Mouse (Mus musculus) heart, adult 18-20 months (tissue): ENCODE measurements around the gene Zfand4. TPM values are rescaled to one million over a fixed set of nuclear protein-coding genes. Genes with fewer than 3 reads are reported as not detected.
"Not testable (repeated sequence)": the region's sequence is repeated elsewhere in the genome, so short reads cannot be mapped to it uniquely, and the experiment has no call there.

ENCODE experiments used
- DNase-seq, 2 experiments: peaks; one replicate each; pipeline ENCODE4 v3.0.0; 2021 to 2022; ENCODE audit warnings: mixed read lengths in 1 of 2
- total RNA-seq, 2 experiments: library from RNA; stranded (reverse); gene quantifications; 2 replicates each; pipeline ENCODE4 v1.2.3; 2021

The Zfand4 gene
- total RNA-seq, 2 experiments from 2014 or later = 2.2 to 3.4 TPM

GRCm38 (mm10) chr6:116319259-116319658 is 55.2 kb downstream of the Zfand4 start:
- peak; percentile 12 to 19 for DNase-seq

GRCm38 (mm10) chr6:116326641-116327040 is 62.6 kb downstream of the Zfand4 start:
- no peak for DNase-seq

DNA sequence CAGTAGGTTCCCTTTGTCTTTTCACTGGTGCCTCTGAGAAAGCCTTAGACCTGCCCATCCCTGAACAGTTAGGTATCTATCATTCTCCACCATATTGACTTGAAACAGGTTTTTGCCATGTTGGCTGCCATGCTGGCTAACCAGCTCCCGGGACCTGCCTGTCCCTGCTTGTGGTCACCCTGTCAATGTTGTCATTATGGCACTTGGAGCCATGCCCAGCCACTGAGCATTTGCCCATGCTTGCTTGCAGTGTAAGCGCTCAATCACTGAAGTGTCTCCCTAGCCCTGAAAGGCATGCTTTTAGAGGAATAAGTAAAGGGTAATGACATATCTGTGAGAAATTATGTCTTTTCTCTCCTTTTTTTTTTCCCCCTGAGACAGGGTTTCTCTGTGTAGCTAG is 67.4 kb downstream of the Zfand4 start:
- DNase-seq = no peak

- DNase-seq = no peak
These were observed 73.4 kb downstream of the Zfand4 start for GRCm38 (mm10) chr6:116337466-116337834.

DNA sequence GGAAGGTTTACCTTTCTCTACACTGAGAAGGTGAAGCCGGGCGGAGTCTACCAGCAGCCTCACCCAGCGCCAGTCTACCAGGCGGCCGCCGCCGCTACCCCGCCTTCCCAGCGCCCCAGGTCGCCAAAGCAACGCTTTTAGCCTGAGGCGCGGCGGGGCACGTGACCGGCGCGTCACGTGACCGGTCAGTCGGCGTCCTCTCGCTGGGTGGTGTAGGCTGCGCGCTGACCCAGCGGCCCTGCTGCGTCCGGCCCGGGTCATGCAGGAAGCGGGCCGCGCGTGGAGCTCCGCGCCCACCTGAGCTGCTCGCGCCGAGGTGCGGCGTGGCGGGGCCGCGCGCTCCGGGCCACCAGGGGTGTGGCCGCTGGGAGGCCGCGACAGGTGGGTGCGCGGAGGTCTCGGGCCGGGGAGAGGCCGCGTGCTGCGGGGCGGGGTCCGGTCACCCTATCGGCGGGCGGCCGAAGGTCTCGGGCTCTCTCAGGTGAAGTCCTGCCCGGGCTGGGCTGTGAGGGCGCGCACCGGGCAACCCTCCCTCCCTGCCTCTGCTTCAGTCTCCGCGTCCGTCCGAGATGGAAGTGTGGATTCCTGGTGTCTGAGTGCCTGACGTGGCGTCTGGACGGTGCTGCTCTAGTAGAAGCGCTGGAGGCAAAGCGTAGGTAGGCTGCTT is 73.9 kb downstream of the Zfand4 start, which contains the start of gene March8:
TSS of gene March8 (plus strand) at position 190 of the 667 bp plus-strand sequence.
- DNase-seq = peak; percentile 90 to 95

DNA sequence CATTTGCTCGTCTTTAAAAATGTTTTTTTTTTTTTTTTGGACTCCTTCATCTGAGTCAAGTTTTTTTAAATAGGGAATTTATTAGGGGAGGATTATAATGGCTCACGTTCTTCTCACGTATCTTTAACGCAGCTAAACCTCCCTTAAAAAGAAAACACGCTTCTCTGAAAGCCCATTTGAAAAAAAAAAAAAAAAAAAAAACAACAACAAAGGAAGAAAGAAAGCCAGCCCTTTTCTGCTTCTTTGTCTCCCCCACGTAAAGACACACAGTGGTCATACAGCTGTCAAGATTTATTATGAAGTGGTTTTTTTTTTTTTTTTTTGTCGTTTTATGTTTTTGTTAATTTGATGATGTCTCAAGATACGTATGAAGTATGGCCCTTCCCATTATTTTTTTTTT is 74.5 kb downstream of the Zfand4 start:
- DNase-seq = no peak

DNA sequence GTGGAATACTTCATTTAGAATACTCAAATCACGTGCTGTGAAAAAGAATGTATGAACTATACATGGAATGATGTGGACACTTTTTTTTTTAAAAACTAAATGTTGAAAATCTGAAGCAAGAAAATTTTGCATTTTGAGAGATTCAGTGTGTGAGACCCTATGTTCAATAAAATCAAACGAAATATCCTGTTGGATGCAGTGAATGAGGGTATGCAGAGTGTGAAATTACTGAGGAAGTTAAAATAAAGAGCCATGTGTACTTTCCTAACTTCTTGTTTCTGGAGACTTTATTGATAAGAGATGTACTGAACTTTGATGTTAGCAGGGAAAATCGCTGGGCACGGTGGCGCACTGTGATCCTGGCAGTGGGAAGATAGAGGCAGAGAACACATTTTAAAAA is 75.1 kb downstream of the Zfand4 start:
- DNase-seq = no peak

- DNase-seq = no peak
These were observed 76.5 kb downstream of the Zfand4 start for GRCm38 (mm10) chr6:116340521-116340920.

- no peak for DNase-seq
These were observed 83.9 kb downstream of the Zfand4 start for GRCm38 (mm10) chr6:116347953-116348352.

GRCm38 (mm10) chr6:116349997-116350396 is 86.0 kb downstream of the Zfand4 start:
- DNase-seq = no peak

DNA sequence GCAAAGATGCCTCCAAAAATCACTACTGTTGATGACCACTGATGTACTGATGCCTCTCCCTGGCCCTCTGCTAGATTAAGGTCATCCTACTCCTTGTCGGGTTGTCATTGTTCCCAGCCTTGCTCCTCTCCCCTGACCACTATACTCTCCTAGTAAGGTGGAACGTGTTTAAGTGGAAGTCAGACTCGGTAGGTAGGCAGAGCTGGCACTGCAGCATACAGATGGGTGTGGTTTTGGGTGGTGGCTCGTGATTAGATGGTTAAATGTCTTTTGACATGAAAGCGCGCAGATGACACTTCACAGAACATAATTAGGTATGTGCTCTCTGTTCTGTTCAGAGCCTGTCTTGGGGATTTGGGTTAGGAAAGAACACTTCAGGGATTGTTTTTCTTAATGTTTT is 86.6 kb downstream of the Zfand4 start:
- DNase-seq = no peak

- DNase-seq = no peak
These were observed 87.5 kb downstream of the Zfand4 start for GRCm38 (mm10) chr6:116351534-116351933.

DNA sequence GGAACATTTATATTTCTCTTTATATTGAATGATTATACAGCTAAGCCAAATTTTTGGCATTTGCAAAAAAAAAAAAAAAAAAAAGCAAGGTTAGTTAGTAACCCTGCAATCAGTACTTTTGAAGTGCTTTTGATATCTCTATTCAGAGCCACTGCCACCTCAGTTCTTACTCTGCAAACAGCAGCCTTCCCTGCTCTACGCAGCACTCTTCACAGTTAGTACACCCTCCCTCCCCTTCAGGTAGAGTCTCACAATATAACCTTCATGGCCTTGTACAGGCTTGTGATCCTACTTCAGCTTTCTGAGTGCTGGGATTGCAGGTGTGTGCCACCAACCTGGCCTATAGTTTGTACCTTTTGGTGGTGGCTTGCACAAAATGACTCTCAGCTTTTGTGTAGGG is 89.4 kb downstream of the Zfand4 start:
- no peak for DNase-seq

DNA sequence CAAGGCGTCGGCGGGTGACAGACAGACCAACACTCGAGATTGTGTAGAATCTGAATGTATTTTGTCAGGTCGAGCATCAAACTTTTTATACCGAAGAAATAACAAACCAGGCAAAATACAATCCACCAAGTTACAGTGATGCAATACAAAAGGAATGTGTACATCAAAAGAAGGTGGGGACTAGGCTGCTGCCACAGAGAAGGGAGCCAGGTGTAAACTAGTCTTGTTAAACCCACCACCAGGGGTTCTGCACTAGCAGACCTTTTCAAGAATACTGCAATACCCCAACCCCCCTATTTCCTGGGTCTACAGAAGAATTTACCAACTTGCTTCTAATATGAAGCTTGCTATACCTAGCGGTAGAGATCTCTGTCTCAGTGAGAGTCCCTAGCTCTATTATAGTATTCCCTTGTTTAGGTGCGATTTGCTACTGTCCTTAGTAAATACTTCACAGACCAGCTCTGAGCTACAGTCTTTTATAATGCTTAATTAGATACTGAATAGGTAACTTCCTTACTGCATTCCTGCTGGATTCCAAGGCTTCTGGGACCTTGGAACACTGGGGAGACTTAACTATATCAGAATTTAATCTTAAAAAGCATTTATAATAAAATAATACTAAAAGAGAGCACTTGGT is 92.4 kb downstream of the Zfand4 start:
- DNase-seq = not testable (repeated sequence)

GRCm38 (mm10) chr6:116356948-116357325 is 92.9 kb downstream of the Zfand4 start:
- DNase-seq = no peak

DNA sequence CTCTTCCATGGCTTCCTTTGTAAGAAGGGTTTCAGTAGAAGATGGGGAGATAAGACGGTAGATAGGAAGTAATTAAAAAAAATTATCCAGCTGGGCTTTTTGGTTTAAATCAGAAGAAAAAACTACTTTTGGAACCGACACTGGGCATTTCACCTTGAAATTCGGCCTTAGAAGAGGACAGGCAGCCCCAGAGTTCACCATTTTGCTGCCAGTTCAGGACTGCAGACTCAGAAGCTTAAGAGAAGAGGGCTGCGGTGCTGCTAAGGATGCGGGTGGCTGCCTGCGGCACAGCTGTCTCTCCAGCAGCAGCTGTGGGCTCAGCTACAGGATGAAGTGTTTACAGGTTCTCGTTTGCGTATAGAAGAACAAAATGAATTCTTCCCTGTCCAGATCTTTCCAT is 94.0 kb downstream of the Zfand4 start:
- DNase-seq = no peak

DNA sequence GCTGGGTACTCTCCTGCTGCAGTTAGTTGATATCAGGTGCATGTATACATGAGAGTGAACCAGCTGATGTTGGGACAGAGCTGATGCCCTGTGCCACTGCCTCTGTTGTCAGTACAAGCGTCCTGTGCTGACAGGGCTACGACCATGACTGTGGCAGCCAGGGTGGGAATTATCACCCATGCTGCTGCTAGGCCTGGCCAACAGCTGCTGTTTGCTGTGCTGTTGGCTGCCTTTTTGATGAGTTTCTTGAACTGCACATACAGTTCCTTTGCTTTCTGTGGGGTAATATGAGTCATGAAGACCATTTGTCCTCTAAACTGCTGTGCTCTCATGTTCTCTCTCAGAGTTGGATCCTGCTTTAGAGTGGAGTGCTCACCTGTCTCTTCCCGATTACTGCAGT is 95.2 kb downstream of the Zfand4 start:
- DNase-seq = no peak

GRCm38 (mm10) chr6:116361463-116361862 is 97.4 kb downstream of the Zfand4 start:
- no peak for DNase-seq

DNA sequence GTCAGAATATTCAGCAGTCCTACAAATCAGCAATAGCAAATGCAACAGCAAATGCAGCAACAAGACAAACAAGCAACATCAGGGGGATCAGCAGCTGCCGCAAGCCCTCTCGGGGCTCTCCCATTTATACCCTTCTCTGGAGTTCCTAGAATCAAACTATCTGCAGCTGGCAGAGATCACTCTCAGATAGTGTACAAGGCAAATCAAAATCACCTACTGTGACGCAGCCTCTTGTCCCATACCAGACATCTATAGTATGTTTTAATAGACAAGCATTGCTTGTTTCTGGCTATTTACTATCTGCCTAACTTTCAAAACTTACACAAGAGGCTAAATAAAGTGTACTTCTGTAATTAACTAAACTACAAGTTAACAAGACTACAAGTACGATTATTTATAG is 98.0 kb downstream of the Zfand4 start:
- no peak for DNase-seq

DNA sequence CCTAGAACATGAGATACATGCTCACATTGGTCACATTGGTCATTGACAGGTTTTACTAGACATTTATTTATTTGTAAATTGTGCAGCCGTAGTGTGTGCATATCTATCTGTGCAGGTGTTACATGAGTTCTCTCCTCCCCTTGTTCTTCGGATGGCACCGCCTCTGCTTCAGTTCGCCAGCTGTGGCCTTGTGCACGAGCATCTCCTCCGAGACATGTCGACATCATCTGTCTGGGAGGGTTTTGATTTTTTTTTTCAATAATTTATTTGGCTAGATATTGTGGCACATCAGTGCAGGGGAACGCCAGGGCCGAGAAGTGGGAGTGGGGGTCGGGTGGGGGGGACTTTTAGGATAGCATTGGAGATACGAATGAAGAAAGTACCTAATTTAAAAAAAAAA is 103.9 kb downstream of the Zfand4 start:
- DNase-seq = no peak

DNA sequence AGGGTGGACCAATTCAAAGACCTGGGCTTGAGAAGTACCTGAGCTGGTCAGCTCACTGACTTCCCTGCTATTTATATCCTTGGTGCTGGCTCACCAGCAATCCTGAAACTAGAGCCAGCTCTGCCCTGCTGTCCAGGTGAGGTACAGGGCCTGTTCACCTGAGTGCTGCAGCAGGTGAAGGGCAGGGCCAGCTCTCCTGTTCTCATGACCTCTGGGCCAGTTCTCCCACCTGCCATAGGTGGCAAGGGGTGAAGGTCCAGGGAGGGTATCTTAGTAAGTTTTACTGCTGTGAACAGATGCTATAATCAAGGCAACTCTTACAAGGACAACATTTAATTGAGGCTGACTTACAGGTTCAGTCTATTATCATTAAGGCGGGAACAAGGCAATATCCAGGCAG is 105.8 kb downstream of the Zfand4 start:
- no peak for DNase-seq

DNA sequence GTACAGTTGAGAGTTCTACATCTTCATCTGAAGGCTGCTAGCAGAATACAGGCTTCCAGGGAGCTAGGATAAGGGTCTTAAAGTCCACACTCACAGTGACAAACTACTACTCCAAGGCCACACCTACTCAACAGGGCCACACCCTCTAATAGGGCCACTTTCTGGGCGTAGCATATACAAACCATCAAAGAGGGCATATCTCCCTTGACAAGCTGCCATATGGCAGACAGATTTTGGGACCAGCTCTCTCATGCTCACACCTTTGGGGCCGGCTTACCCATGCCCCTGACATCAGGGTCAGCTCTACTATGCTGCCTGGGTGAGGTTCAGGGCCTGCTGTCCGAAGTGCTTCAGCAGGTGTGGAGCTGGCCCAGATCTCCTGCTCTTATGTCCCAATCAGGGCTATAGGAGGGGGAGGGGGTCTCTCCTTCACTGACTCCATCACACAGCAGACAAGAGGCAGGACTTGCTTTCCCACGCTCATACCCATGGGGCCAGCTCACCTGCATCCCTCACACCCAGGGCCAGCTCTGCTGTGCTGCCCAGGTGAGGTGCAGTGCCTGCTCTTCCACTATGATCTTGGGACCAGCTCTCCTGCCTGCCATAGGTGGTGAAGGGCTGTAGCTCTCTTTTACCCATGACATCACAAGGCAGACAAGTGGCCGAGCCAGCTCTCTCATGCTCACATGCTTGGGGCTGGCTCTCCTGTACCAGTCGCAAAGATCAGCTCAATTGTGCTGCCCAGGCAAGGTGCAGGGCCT is 106.4 kb downstream of the Zfand4 start:
- DNase-seq = no peak

- DNase-seq = no peak
These were observed 107.5 kb downstream of the Zfand4 start for GRCm38 (mm10) chr6:116371500-116371899.

GRCm38 (mm10) chr6:116374136-116374535 is 110.1 kb downstream of the Zfand4 start:
- DNase-seq = no peak
